Mouse (Mus musculus) forelimb bud, embryonic 11.5 days (tissue): ENCODE results near the gene Ephb1.

Source experiments
- DNase-seq: peaks from one replicate; pipeline ENCODE4 v3.0.0-alpha.2; 2012; ENCODE audit warnings: low read depth, low spot score

Ephb1 gene

DNA sequence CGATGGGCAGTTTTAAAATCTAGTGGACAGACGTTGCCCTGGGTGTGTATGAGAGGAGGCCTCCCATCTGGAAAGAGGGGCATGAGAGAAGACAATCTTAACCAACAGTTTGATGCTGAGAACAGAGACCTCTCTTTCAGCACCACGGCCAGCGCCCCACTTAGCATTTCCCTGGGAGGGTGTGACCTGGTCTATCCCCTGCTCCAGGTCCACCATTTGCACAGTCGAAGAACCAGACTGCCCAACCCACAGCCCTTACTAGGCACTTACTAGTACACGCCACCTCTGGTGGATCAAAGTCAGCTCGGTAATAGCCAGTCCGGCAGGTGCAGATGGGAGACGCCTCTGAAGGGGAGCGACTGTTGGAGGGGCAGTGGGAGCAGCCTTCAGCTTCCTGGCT is 287.9 kb downstream of the Ephb1 start:
- peak; percentile 77 for DNase-seq

DNA sequence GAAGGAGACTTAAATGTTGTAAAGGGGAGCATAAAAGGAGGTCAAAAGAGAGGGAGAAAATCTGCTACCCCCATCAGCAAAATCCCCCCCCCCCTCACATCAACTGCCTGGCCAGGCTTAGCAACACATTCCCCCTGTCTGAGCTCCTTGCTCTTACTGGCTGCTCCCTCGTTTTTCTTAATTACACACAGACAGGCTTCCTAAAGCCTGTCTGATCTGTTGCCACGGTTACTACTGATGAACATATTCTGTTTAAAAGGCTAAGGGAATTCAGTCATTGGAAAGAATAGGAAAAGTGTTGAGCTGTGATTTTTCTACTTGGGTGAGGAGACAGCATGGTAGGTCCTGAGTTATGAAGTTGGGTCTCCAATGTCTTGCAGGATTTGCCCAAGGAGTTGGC is 308.6 kb downstream of the Ephb1 start:
- no peak for DNase-seq

DNA sequence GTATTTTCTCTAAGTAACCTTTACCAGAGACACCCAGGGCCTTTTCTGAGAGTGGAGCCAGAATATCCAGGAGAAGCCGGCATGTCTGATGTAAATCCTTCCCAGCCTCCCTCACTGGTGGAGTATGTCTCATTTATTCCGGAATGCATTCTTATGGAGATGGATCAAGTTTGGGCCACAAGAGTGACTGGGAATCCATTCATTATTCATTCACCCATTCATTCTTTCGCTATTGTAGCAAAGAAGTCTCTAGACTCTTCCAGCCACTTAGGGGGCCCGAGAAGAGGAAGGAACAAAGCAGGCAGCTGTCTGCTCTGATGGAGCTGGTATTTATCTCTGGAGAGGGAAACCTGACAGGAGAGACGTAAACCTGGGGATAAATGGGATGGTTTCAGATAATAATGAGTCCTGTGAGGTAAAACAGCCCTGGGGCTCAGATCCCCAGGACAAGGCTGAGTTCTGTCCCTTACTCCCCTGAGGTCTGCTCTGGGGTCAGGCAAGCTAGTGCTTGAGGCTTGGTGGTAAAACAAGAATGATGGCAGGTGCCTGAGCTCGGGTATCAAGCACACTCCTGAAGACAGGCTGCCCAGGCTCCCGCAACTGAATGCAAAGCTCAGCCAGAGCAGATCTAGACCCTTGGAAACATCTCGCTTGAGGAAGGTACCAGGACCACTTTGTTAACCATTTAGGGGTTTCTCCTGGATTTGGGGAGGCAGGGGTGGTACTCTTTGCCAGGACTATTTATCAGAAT is 309.2 kb downstream of the Ephb1 start:
- no peak for DNase-seq

DNA sequence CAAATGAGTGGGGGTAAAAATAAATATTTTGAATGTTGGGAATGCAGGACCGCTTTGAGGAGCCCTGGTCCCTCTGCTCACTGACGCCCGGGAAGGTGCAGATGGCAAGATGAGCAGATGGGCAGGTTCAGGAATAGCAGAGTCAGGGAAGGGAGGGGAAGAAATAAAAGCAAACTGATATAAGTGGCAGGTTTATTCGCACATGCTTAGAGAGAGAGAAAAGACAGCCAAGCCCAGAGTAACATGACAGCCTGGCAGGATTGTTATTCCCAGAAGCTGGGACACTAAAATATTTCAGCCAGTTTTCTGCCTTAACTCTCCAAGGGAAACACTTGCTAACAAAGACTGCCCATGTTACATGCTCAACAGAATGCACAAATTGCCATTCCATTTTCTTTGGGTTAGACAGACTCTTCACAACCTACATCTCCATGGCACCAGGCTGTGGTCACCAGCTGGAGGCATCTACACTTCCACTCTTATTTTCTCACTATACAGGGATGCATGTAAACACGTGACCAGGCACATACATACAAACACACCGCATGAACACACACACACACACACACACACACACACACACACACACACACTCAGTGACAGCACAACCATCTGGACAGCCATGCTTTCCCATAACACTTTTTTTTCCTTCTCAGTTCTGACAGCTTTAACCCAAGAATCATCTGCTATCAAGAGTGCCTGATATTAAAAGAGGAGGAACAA is 315.3 kb downstream of the Ephb1 start:
- DNase-seq = no peak

DNA sequence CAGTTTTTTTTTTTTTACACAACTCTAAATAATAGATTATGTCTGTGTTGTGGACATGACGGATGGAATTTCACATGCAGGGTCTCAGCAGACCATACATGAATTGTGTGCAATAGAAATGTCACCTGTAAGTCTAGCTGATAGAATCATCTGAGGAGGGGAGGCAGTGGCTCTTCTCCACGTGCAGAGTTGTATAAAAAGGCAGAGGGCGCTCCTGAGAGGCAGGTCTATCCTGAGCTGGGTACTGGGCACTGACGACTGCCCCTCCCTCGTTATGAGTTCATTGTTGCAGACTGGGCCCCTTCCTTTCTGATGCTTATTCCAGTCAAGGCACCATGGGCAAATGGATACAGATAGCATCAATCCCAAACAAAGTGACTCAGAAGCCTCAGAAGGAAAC is 318.4 kb downstream of the Ephb1 start:
- no peak for DNase-seq

DNA sequence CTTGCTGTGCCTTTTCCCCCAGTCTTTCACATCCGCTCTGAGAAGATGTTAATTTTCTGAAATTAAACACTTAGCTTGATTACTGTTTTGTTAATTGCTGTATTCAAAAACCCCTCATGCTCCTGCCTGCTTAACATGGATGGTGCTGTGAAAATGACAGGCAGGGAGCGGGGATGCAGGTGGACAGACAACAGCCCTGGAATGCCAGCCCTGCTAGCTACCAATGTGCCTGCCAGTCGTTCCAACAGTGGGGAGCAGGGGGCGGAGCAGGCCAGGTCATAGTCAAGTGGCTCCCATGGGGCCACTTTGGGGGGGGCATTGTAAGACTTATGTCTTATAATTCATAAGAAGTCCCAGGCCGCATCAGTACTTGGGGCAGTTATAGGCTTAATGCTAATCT is 321.3 kb downstream of the Ephb1 start:
- DNase-seq = no peak

DNA sequence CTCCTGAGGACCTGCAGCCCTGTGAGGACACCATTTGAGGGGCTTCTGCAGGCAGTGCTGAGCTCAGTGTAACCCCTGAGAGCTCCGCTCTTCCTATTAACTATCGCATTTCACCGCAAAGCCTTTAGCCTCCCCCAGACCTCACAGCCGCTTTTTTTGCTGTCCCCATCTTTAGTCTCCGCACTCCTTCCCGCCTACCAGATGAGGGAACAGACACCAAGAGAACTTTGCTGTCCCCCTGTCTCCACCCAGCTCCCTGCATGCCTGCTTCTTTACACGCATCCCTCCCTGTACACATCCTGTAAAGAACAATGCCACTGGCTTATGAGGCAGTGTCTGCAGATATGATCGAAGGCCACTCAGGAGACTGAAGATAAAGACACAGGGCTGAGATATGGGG is 322.1 kb downstream of the Ephb1 start:
- no peak for DNase-seq

DNA sequence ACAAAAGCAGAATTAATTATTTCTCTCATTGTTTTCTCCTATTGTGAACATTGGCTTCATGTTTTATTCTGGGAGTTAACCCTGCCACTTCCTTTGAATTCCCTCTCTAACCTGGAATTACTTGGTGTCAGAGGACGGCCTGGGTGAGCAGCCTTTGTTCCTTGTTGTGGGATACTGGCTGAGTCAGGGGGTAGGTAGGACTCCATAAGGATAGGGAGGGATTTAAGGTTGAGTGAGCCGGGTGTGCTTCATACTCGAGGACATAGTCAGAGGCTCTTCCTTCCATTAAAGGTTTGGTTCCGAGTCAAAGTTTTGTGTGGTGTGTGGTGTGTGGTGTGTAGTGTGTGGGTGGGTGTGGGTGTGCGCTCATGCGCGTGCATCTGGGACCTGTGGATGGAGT is 324.8 kb downstream of the Ephb1 start:
- DNase-seq = no peak

DNA sequence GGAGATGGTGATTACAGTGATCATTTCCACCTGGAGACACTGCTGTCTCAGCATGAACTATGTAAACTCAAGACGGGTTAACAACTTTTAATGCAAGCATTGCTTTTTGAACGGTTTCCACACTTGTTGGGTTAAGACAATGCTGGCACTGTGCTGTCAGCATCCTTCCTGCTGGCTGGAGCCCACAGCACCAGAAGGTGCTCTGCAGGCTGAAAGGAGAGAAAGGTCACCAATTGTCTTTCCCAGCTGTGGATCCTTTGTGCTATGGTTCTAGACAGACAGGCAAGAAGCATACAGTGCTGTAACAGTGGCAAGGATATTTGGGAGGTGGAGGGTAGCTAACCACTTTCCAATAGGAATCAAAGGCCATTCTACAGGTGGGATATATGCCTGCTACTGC is 328.4 kb downstream of the Ephb1 start:
- DNase-seq = no peak

DNA sequence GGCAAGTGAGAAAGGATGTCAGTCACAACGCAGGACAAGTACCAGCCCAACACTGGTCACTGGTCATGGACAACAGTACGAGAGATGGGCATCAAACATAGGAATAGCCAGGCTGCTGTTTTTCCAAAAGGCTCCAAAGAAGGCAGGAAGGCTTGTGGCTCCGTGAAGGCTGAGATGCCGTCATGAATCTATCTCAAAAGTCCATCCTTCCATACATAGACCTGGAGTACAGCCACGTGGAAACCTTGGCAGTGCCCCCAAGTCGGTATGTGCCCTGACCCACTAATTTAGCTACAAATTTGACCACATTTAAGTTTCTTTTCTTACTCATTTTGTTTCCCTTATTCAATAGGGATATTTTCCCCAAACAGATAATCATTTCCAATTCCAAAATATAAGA is 329.4 kb downstream of the Ephb1 start:
- DNase-seq = no peak

DNA sequence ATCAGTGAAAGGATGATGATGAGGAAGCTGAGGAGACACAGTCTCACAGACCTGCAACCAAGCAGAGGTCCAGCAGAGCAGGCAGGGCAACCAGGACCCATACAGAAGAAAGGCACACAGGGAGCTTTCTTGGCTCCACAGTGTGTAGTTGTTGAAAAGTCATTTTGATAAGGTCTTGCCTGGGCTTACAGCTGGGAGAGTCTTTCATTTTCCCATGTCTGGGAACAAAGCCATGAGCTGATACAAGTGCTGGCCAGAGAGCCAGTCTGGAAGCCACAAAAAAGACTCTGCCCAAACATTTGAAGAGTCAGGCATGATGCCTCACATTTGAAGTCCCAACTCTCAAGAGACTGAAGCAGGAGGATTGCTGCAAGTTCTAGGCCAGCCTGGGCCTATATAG is 339.0 kb downstream of the Ephb1 start:
- DNase-seq = no peak

DNA sequence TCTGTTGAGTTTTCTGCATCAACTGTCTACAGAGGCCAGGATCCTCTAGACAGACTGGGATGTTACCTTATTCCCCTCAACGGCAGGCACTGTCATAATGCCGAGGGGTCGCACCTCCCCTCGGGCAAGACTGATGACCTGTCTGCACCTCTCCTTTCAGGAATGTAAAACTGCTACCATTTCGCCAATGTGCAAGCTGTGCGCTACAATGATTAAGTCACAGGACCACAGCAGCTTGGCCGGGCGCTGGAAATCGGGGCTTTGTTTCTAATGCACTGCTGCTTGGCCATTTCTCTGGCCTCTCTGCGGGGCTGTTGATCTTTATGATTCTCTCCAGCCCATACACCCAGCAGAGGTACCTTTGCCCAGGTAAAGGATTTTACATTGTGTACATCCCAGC is 346.8 kb downstream of the Ephb1 start:
- no peak for DNase-seq

DNA sequence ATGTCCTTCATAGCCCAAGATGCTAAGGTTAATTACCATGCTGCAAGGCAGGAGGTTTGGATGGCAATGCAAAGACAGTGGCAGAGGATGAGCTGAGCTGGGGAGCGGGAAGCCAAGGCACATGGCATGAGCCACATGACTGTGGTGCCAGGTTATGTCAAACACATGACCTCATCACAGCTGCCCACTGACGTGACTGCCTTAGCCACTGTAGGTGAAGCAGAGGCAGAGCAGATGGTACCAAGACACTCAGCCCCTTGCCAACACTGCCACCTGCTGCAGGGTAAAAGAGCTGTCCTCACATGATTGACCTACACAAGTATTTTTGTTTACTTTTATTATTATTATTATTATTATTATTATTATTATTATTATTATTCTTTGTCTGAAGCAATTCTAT is 348.0 kb downstream of the Ephb1 start:
- no peak for DNase-seq

DNA sequence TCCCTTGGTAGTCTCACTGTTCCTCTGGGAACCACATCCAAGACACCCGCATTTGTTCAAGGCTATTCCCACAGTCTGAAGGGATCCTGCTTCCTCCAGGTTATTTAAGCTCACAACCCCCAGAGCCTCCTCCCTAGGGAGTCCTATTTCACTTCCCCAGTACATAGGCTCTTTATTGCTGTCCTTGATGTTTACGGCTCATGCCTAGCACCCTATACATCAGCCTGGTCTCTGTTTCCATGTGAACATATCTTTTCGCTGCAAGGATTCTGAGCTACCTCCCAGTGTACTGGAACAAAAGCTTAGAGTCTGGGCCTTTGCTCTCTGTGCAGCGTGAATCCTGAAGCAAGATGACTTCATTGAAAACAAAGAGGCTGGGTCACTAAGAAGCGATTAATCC is 351.6 kb downstream of the Ephb1 start:
- DNase-seq = peak; percentile 35

DNA sequence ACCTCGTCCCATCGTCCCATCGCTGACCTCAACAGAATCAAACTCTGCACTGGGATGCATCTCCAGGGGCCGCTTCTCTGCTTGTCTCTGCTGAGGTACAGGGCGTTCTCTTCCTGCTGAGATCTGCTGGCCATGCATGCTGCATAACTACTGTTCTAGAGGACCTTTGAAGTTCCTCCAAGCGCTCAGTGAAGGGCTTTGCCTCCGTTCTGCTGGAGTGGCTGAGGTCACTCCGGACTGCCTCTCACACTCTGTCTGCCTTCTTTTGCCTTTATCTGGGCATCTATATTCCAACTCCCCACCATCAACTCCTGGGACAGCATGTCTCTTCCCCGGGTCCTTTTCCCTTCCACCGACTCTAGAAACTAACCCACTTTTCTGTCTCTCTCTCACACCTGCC is 352.3 kb downstream of the Ephb1 start:
- DNase-seq = no peak

DNA sequence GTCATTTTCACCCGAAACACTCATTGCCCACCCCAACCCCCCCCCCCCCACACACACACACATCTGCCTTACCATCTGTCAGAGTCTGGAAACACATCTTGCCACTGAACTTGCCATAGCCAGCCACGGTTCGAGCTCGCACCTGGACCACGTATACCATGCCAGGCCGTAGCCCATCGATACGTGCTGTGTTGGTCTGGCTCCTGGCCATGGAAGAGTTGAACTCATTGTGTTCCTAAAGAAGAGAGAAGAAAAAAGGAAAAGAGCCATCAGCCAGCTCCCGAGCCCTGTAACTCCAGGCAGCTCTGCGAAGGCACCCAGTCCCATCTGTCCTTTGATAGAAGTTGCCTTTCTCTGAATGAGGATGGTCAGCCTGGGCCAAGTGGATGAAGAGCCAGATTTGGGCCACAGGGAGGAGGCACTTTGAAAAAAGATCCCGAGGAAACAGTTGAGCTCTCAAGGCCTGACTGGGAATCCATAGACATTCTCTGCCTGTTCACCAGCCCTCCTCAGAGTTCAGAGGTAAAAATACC is 352.8 kb downstream of the Ephb1 start:
- DNase-seq = no peak

DNA sequence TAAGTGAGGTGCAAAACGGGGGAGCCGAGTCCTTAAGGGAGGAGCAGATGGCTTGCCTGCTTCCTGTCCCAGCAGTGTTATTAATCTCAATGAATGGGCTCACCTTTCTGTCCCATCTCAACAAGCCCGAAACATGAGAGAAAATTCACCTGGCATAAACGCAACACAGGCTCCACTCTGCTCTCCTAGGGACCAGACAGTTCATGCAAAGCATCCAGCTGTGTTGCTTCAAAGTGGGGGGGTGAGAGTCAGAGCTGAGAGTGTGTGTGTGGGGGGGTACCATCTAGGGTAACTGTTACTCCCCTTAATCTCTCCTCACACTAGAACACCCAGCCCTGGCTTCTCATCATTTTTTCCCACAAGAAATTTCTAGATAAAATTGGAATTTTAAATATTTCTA is 354.8 kb downstream of the Ephb1 start:
- DNase-seq = no peak

DNA sequence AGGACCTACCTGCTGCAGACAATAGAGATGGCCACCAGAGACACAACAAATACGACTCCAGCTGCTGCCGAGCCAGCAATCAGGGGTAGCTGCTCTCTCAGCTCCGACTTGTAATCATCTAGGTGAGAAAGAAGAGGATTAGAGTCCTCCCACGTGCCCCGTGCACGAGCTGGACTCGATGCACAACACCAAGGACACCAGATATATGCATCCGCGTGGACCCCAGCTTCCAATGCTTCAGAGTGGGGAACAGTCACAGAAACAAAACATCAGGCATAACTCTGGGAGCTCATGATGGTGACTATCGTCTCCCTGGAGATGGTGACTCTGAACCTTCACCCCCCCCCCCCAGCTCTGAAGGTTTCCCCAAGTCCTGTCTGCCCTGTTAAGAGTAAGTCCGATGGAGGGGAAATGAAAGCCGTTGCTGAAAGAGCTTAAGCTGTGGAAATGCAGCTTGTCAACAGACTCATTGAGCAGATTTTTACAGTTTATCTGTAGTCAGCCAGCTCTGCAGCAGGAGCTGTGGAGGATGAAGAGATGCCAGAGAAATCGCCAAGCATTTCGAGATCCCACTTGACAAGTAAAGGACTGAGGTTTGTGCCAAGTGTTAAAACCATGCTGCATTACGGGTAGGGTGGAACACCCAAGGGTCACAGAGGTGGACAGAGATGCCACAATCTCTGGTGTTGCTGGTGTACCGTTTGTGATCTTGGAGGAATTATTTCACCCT is 357.6 kb downstream of the Ephb1 start:
- DNase-seq = no peak

DNA sequence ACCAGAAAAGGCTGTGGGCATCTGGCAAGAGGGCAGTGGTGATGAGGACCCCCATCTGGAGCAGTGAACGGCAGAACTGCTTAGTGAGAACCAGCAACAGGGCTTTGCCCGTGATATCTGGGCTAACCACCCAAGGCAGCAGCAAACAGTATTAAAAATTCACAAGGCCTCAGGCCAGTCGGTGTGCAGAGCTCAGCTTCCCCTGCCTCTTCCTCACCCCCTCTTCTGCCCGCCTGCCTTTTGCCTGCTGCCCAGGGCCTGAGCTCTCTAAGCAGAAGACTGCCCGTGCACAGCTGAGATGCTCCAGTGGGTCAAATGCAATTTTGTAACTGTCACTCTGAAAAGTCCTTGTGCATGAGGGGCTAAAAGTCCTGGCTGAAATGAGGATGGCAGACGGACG is 358.3 kb downstream of the Ephb1 start:
- DNase-seq = no peak

DNA sequence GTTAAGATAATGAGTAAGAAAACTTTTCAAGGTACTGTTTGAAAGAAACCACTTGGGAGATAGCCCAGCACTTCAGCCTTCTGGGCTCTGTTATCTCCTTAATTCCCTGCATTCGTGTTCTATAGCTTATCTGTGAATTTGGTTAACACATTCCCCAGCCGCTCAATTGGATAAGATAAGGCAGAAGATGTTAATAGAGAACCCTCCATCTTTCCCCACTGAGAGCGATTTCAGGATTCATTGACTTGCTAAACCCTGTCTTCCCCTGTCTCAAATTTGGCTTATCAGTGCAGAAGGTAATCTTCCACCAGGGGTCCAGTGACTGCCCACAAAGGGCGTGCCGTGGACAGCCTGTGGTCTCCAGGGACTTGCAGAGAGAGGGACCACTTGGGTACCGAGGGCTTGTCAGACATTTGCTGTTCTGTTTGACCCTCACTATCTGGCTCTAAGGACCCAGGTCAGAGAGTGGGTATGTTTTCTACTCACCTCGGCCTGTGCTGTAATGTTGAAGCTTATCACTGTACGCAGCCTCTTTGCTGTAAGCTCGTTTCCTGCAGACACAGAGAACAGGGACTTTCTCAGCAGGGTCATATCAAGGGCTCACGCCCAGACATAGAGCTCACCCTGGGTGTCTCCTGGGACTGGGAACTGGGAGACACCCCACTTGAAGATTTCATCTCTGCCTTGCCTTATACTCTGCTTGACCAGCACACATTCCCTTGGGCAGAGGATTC is 358.9 kb downstream of the Ephb1 start:
- DNase-seq = no peak

DNA sequence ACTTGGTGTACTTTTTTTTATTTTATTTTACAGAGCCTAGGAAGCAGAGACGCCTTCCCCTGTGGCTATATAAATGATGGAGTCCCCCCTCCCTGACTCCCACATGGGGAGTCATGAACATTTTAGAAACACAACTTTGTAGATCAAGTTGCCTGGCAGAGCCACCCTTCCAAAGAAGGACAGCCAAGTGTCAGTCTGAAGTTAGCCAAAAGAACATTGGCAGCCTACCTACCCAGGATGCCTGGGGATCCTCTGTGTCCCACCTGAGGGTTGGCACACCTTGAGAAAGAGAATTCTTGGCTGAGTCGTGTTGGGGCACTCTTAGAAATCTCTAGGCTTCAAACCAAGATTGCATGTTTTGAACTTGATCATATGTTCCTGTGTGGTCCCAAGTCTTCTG is 360.4 kb downstream of the Ephb1 start:
- no peak for DNase-seq

DNA sequence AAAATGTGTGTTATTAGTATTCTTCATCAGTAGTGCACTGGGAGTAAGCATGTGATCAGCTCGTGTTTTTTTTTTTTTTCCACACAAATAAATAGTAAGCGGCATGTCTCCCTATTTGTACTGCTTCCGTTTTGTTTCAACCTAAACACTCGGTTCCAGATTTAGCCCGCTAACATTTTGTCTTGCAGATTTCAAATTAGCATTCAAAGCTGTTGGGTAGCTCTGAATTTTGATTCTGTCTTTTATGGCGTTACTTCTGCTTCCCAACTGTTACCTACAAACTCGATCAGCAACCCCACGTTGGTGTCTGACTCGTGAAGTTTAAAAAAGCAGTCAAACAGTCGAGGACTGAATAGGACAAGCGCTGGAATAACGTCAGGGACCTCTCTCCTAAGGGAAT is 363.7 kb downstream of the Ephb1 start:
- DNase-seq = no peak
